Mouse (Mus musculus): ENCODE measurements at regions not wholly inside any gene's neighbourhood (a gene's known extent, or its start where the extent isn't known, plus 50 kb on each side); places are given as distances from the start of the nearest gene placed in this dataset.

DNA sequence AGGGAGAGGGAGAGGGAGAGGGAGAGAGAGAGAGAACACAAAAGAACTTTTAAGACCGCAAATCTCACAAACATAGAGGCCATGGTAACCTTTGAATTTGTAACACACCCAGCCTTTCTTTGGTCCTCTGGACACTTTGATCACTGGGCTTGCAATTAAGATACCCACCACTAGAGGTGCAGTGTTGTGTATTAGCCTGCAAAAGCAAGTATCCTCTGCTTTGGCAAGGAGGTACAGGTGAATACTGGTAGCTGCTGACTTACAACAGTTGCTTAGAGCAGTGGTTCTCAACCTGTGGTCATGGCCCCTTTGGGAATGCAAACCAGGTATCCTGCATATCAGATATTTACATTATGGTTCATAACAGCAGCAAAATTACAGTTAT, 90.3 kb upstream of the Map1b start:
- H3K9me3 ChIP-seq, result peaks cover 8% of the 10 kb centered on the region
- H3K4me2 ChIP-seq, result no peak overlapping the region
- no peak overlapping the region for H3K9ac ChIP-seq
- H3K27me3 ChIP-seq (replicated peaks), result no peaks in the 10 kb centered on the region
- H3K4me1 ChIP-seq, result peaks cover 54% of the 10 kb centered on the region
- no peak overlapping the region for H3K27ac ChIP-seq (replicated peaks)
- ATAC-seq (ENCODE audit: extremely low read depth, insufficient number of reproducible peaks, low FRiP score, low TSS enrichment), result no peak
- 53% methylated on average over 1 of the region's 1 CpGs for WGBS
- no peaks in the 10 kb centered on the region for H3K36me3 ChIP-seq
- no peak overlapping the region for H3K4me3 ChIP-seq

- no peak overlapping the region for H3K4me2 ChIP-seq
- H3K27ac ChIP-seq (replicated peaks), result peak overlapping the region; percentile 58
- H3K27me3 ChIP-seq (replicated peaks), result no peaks in the 10 kb centered on the region
- H3K9ac ChIP-seq, result no peak overlapping the region
- 18% methylated on average over 2 of the region's 2 CpGs for WGBS
- H3K36me3 ChIP-seq, result no peaks in the 10 kb centered on the region
- no peak for ATAC-seq (ENCODE audit: extremely low read depth, insufficient number of reproducible peaks, low FRiP score, low TSS enrichment)
- no peak overlapping the region for H3K4me3 ChIP-seq
- H3K9me3 ChIP-seq, result peaks cover 8% of the 10 kb centered on the region
- H3K4me1 ChIP-seq, result peaks cover 54% of the 10 kb centered on the region
Measured at GRCm38 (mm10) chr13:99605866-99606605, 89.7 kb upstream of the Map1b start.

DNA sequence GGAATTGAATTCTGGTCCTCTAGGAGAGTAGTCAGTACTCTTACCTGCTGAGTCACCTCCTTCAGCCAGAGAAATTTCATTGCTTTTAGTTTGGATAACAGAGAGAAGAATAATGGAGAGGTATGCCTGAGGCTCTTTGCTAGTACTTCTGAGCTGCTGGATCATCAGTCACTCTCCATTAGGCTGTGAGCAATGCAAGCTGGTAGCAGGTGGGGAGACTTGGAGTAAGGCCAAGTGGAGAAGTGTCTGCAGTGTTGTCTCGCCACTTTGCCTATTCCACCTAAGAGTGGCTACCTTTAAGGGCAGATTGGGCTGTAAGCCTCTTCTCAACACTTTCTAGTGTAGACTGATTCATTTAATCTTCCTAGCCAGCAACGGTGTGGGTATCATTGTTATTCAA, 81.6 kb upstream of the Map1b start:
- ATAC-seq (ENCODE audit: extremely low read depth, insufficient number of reproducible peaks, low FRiP score, low TSS enrichment), result no peak
- no peak overlapping the region for H3K4me2 ChIP-seq
- 43% methylated on average over 2 of the region's 2 CpGs for WGBS

DNA sequence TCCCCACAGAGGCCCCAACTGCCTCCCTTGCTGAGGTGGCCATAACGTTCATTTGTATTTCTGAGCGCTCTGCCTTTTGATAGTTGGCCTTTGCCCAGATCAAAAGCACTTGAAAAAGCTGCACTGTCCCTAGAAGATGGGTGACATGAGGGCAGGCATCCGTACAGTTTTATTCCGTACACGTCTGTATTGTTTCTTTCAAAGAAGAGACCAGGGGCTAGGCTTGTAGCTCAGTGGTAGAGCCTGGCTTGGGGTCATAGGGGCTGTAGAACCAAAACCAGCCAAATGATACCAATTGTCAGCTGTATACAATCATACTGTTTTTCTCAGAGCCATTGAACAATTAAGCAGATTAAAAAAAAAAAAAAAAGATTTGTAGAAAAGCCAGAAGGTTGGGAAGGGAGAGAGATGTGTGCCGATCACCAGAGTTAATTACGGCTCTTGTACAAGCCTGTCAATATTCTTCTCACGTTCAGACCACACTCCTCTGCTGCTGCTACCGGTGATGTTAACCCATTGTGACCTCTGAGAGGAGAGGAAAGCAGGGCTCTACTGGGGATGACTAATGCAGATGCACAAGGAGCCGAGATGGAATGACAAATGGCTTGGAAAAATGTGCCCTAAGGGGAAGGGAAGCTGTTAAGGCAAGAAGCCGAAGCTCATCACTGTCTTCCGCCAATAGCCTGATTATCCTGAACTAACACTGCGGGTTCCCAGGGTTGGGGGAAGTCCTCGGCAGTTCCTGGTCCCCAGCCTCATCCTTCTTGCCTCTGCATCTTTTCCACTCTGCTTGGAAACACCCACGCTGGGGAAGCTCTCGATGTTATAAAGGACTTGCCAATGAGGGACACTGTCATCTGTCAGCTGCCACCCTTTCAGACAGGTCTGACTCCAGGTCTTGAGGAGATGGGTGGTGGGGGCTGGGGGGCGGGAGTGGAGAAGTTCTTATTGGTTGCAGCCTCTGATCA, 77.8 kb upstream of the Map1b start:
- H3K9ac ChIP-seq, result no peak overlapping the region
- H3K4me3 ChIP-seq, result no peak overlapping the region
- WGBS, result 52% methylated on average over 17 of the region's 17 CpGs
- no peaks in the 10 kb centered on the region for H3K9me3 ChIP-seq
- H3K4me1 ChIP-seq, result peaks cover 14% of the 10 kb centered on the region
- H3K4me2 ChIP-seq, result no peak overlapping the region
- no peaks in the 10 kb centered on the region for H3K36me3 ChIP-seq
- no peak for ATAC-seq (ENCODE audit: extremely low read depth, insufficient number of reproducible peaks, low FRiP score, low TSS enrichment)
- H3K27ac ChIP-seq (replicated peaks), result no peak overlapping the region
- H3K27me3 ChIP-seq (replicated peaks), result no peaks in the 10 kb centered on the region

More for the DNA sequence above, 81.6 kb upstream of the Map1b start:
- Histone ChIP-seq H3K27me3 (replicated peaks) (no peaks in the 10 kb centered on the region), H3K4me3 (no peak overlapping the region), H3K36me3 (no peaks in the 10 kb centered on the region), H3K4me1 (peaks cover 9% of the 10 kb centered on the region), H3K9me3 (no peaks in the 10 kb centered on the region), H3K9ac (no peak overlapping the region), H3K27ac (replicated peaks) (no peak overlapping the region)

GRCm38 (mm10) chr13:99593243-99593635, 76.9 kb upstream of the Map1b start:
- H3K9ac ChIP-seq, result no peak overlapping the region
- ATAC-seq (ENCODE audit: extremely low read depth, insufficient number of reproducible peaks, low FRiP score, low TSS enrichment), result no peak
- no peak overlapping the region for H3K27ac ChIP-seq (replicated peaks)
- H3K27me3 ChIP-seq (replicated peaks), result no peaks in the 10 kb centered on the region
- no peak overlapping the region for H3K4me2 ChIP-seq
- no peaks in the 10 kb centered on the region for H3K36me3 ChIP-seq
- H3K9me3 ChIP-seq, result no peaks in the 10 kb centered on the region
- 66% methylated on average over 8 of the region's 8 CpGs for WGBS
- H3K4me1 ChIP-seq, result peaks cover 14% of the 10 kb centered on the region
- H3K4me3 ChIP-seq, result no peak overlapping the region

GRCm38 (mm10) chr13:99592596-99593242, 76.4 kb upstream of the Map1b start:
- no peak overlapping the region for H3K4me3 ChIP-seq
- ATAC-seq (ENCODE audit: extremely low read depth, insufficient number of reproducible peaks, low FRiP score, low TSS enrichment), result no peak

DNA sequence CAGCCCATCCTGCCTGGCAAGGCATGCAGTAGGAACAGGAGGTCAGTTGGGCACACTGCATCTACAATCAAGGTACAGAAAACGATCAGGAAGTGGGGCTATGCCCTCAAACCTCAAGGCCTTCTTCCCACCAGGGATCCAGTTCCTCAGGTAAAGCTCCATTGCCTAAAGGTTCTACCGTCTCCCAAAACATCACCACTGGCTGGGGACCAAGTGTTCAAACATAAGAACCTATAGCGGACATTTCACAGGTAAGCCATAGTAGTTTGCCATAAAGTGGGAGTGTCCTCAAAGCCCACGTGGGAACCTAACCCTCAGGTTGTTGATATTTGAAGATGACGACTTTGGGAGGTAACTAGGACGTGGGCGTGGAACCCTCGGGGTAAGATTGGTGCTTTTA, 72.3 kb upstream of the Map1b start:
- Histone ChIP-seq H3K4me1 (peaks cover 8% of the 10 kb centered on the region), H3K9ac (no peak overlapping the region), H3K27ac (replicated peaks) (no peak overlapping the region), H3K9me3 (no peaks in the 10 kb centered on the region), H3K27me3 (replicated peaks) (no peaks in the 10 kb centered on the region), H3K4me2 (no peak overlapping the region), H3K36me3 (no peaks in the 10 kb centered on the region), H3K4me3 (no peak overlapping the region)
- no peak for ATAC-seq (ENCODE audit: extremely low read depth, insufficient number of reproducible peaks, low FRiP score, low TSS enrichment)
- WGBS, result 82% methylated on average over 8 of the region's 8 CpGs

More at GRCm38 (mm10) chr13:99592596-99593242, 76.4 kb upstream of the Map1b start:
- 12% methylated on average over 15 of the region's 15 CpGs for WGBS
- Histone ChIP-seq H3K36me3 (no peaks in the 10 kb centered on the region), H3K4me1 (peaks cover 11% of the 10 kb centered on the region), H3K9me3 (no peaks in the 10 kb centered on the region), H3K9ac (peak overlapping the region; percentile 59; the same call in 1 of the 2 replicates), H3K27me3 (replicated peaks) (no peaks in the 10 kb centered on the region), H3K27ac (replicated peaks) (no peak overlapping the region), H3K4me2 (peak overlapping the region; percentile 54)

DNA sequence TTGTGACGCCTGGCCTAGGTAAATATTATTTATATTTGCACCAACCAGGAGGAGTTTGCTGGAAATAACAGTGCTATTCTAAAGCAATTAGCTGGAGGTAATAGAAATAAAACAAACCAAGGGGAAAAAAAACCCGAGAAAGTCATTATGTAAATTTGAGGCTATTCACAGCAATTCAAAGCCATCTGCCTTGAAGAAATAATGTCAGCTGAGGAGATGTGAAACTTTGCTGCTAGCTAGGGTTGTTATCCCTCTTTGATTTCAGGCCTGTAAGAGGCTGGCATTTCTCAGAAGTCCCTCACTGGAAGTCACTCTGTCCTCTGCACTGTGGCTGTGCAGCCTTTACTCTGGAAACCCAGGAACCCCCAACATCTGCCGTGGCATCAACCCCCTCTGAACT, 67.5 kb upstream of the Map1b start:
- Histone ChIP-seq H3K27ac (replicated peaks) (no peak overlapping the region), H3K4me2 (no peak overlapping the region), H3K4me3 (no peak overlapping the region), H3K4me1 (0 out of 2 replicates have a peak, but pooled peaks cover 7% of the 10 kb centered on the region), H3K9me3 (no peaks in the 10 kb centered on the region), H3K27me3 (replicated peaks) (no peaks in the 10 kb centered on the region), H3K9ac (no peak overlapping the region), H3K36me3 (no peaks in the 10 kb centered on the region)
- no peak for ATAC-seq (ENCODE audit: extremely low read depth, insufficient number of reproducible peaks, low FRiP score, low TSS enrichment)
- WGBS, result 48% methylated on average over 3 of the region's 3 CpGs

- Histone ChIP-seq H3K27ac (replicated peaks) (no peak overlapping the region), H3K27me3 (replicated peaks) (no peaks in the 10 kb centered on the region), H3K36me3 (no peaks in the 10 kb centered on the region), H3K9me3 (peaks cover 7% of the 10 kb centered on the region; the same call in 1 of the 2 replicates), H3K4me1 (0 out of 2 replicates have a peak, but pooled peaks cover 7% of the 10 kb centered on the region), H3K9ac (no peak overlapping the region), H3K4me2 (no peak overlapping the region), H3K4me3 (no peak overlapping the region)
- ATAC-seq (ENCODE audit: extremely low read depth, insufficient number of reproducible peaks, low FRiP score, low TSS enrichment), result no peak
- WGBS, result 88% methylated on average over 5 of the region's 5 CpGs
Measured at GRCm38 (mm10) chr13:99580296-99580695, 64.0 kb upstream of the Map1b start.

DNA sequence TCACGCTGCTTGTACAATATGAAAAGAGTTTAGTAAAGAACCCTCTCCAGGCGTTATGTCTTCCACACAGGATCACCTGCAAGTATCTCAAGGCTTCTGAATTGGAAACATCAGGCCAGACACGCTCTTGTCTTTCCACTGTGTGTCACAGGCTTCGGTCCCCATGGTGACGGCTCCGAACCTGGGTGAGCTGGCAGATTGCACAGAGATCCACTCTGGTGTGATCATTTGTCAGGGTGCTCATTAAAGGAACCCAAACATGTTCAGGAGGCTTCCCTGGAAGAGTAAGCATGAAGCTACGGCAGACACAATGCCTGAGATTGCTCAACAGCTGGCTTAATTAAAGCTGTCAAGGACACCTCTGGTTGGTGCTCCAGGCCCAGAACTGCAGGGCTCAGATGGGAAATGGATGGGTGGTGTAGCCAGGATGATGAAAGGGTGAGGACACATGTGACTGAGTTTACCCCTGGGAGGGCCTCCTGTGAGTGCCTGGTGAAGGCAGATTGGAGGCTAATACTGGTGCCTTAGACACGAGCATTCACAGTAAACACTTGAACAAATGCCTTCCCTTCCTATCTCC, 63.3 kb upstream of the Map1b start:
- Histone ChIP-seq H3K9me3 (peaks cover 7% of the 10 kb centered on the region; the same call in 1 of the 2 replicates), H3K4me2 (no peak overlapping the region), H3K4me3 (no peak overlapping the region), H3K27ac (replicated peaks) (no peak overlapping the region), H3K4me1 (0 out of 2 replicates have a peak, but pooled peaks cover 7% of the 10 kb centered on the region), H3K36me3 (no peaks in the 10 kb centered on the region), H3K9ac (no peak overlapping the region), H3K27me3 (replicated peaks) (no peaks in the 10 kb centered on the region)
- no peak for ATAC-seq (ENCODE audit: extremely low read depth, insufficient number of reproducible peaks, low FRiP score, low TSS enrichment)
- WGBS, result 66% methylated on average over 8 of the region's 8 CpGs

DNA sequence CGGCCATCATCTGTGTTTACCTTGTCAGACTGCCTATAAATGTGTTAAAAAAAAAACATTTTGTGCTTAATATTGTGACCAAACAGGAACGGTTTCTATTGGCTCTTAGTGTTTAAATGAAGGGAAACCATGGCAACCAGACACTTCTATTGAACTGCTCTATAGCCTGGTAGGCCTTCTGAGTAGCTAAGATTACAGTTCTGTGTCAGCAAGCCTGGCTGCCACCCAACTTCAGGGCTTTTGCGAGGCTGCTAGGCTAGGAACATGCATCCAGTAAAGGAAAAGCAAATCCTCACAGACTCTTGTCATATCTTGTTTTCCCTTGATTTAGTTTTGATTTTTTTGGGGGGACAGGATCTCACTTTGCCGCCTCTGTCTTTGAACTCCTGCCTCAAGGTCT, 61.3 kb upstream of the Map1b start:
- no peak for ATAC-seq (ENCODE audit: extremely low read depth, insufficient number of reproducible peaks, low FRiP score, low TSS enrichment)
- Histone ChIP-seq H3K9ac (no peak overlapping the region), H3K9me3 (peaks cover 7% of the 10 kb centered on the region; the same call in 1 of the 2 replicates), H3K4me2 (no peak overlapping the region), H3K4me1 (0 out of 2 replicates have a peak, but pooled peaks cover 7% of the 10 kb centered on the region), H3K36me3 (no peaks in the 10 kb centered on the region), H3K27me3 (replicated peaks) (no peaks in the 10 kb centered on the region), H3K27ac (replicated peaks) (no peak overlapping the region), H3K4me3 (no peak overlapping the region)
- 73% methylated on average over 4 of the region's 4 CpGs for WGBS
